Mouse (Mus musculus): Measurements from ENCODE around the gene Nck1. TPM values are rescaled to one million over a fixed set of nuclear protein-coding genes. Genes with fewer than 3 reads are reported as not detected.

Gene Nck1
- 10 to 100 TPM; 27.5 to 27.8 TPM for total RNA-seq (2021)

DNA sequence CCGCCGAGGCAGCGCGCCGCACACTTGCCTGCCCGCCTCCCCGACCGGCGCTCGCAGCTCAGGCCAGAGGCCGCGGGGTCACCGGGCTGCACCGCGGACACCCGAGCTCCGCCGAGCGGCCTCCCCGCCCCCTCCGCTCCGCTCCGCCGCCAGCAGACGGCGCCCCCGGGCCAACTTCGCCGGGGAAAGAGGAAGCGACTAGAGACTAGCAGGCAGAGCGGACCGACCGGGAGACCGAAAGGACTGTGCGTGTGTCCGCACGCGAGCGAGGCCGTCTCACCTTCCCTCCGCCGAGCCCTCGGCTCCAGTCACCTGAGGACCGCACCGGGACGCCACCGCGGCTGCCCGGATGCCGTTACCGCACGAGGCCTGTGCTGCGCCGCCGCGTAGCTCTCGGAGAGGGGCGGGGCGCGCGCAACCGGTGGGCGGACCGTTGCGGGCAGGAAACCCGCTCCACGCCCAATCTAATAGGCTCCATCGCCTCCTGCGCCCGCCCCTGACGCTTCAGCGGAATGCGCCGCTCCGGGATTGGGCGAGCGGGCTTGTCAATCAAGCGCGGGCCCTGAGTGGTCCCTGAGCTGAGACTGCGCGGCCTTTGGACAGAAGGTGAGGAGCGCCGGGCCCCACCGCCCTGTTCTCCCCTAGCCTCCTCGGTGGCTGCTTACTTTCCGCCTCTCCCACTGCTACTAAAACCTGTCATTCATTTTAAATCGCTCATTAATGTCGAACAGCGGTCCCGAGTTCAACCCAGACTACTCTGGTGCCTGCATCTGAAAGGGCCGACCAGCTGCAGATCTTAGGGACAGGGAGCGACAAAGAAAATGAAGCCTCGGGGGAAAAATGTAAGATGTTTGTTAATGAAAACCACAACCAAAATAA is at the start of gene Nck1:
TSS of gene Nck1 (minus strand) at position 420 of the 879 bp plus-strand sequence.
- intact Hi-C loops (cut with DNase I): loop anchor here (2.0 to 10.0 kb wide), 2 partner anchors 97 to 369 kb away; no protein-coding TSS in a partner anchor
- DNase-seq (ENCODE audit: extremely low spot score in 1 of 2, low spot score in 2 of 2): peak; percentile 99 to 100

DNA sequence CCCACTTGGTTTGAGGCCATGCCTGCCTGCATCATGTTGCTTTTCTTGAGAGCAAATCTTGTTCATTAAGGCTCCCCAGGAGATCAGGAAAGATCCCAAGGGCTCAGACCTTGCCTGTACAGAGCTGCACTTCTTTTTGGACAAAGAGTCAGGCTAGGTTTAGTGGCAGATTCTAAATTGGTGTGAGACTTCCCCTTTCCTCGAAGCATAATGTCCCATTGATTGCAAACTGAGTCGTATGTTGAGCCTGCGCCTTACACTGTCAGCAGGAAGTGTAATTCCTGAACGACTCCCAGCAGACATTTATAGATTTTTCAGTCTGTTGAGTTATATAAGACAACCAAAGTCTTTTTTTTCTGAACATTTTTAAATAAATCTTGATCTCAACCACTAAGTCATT is 44.5 kb upstream of the Nck1 start:
- no peak for DNase-seq (ENCODE audit: extremely low spot score in 1 of 2, low spot score in 2 of 2)
- intact Hi-C loops (cut with DNase I): no loop called here

DNA sequence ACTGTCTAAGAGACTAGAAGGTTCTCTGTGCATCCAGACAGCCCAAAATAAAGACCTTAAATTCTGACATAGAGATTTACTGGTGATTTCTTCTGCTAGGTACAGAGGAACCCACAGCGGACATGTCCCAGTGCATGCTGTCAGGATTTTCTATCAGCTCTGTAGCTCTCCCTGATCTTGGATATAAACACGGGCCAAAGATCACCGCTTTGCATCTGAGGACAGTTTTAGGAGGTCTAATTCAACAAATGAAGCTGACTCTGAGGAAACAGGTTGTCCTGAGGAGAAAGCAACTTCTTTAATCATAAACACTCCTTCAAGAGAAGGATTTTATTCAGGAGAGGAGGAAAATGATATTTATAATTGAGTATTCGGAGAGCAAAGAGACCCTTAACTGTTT is 38.1 kb upstream of the Nck1 start:
- intact Hi-C loops (cut with DNase I): no loop called here
- DNase-seq (ENCODE audit: extremely low spot score in 1 of 2, low spot score in 2 of 2): no peak

DNA sequence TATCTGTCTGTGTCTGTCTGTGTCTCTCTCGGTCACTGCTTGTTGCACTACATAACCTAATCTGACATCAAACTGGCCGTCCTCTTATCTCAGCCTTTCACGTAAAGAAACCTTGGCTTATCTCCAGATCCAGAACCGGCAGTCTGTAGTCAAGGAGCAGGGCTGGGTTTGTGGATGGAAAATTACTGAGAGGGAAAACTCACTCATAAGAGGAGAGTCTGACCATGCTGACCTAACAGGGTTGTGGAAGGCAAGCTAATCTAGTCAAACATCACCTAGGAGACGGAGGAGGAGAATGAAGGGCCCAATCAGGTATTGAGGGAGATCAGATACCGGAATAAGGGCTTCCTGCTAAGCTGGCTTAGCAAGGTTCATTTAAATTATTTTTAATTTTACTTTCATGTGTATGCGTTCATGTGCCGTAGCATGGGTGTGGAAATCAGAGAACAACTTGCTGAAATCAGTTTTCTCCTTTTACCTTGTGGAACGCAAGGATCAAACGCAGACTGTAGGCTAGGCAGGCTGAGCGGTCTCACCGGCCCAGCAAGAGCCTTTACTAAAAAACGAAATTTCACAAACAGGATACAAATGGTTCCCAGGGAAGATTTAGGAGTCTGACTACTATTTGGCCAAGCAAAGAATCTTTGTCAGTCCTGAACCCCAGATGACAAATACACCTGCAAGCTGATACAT is 37.1 kb upstream of the Nck1 start:
- intact Hi-C loops (cut with DNase I): no loop called here
- no peak for DNase-seq (ENCODE audit: extremely low spot score in 1 of 2, low spot score in 2 of 2)

DNA sequence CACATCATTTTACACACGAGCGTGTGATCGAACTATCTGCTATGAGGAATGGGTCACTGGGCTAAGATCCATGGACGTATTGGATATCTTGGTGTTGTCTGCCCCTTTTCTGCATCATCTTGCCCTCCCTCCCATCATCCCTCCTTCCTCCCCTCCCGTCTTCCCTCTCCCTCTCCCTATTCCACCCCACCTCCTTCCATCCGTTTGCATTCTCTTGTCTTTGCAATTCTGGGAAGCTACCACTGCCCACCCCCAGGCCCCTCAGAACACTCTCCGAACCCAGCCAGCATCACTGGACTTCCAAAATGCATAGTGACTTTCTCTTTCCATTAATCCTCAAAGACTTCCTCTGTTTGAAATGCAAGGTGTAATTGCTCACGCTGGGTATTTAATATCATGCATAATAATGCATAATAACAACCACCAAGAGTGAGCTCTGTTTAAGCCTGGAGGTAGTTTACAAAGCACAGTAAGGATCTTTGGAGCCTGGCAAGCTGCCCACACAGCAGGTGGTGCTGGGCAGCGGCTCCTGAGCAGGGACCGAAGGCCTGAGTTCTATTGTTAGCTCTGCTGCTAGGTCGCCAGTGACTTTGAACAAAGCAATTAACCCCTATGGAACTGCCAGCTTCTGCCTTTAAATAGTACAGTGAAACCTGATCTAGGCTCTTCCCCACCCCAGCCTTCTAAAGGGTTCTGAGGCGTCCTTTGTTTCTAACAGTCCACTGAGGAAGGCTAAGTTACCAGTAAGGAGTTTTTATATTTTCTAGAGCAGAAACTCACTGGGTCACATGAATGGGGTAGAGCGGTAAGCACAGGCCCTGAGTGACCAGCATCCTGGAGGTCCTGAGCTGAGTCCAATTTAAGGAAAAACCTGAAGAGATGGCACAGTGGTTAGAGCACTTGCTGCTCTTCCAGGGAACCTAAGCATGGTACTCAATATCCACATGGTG is 35.9 kb upstream of the Nck1 start:
- intact Hi-C loops (cut with DNase I): no loop called here
- peak in 1 of 2 experiments; percentile 79 for DNase-seq (ENCODE audit: extremely low spot score in 1 of 2, low spot score in 2 of 2)

DNA sequence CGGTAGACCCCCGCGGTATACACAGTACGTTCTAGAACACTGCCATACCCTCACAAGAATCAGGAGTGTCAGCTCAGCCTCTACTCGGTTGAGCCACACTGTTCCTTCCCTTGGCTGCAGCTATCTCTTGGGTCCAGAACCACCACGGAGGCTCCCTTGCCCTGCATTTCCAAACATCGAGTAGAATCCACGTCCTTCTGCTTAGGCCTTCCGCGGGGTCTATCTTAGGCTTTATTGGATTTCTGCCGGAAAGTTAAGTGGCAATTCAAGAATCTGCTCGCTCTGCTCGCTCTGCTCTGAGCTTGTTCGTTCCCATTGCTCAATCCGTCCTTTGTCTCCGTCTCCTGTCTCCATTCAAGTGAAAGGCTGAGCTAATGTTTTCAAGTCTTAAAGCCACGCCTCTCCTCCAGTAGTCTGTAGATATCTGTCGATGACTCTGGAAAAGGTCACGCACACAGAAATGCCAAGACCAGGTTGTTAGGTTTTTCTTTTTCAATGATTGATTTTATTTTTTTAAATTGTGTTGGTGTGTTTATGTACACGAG is 34.3 kb upstream of the Nck1 start:
- intact Hi-C loops (cut with DNase I): no loop called here
- DNase-seq (ENCODE audit: extremely low spot score in 1 of 2, low spot score in 2 of 2): no peak

DNA sequence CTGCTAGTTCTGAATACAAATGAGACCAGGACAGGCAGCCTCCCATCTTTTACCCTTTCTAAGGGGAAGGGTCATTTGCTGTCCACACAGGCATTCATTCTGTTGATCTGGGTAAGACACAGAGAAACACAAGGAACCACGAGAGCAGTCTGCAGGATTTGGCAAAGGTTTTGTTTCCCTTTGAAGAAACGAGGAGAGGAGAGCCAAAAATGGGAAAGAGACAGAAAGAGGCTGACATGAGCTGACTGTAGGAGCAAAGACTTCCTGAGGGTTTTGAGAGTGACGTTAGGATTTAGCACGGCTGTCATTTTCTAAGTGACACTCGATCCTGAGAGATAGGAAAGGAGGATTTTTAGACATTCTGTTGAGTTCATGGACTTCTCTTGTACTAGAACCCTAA is 28.0 kb upstream of the Nck1 start:
- DNase-seq (ENCODE audit: extremely low spot score in 1 of 2, low spot score in 2 of 2): no peak
- intact Hi-C loops (cut with DNase I): loop anchor here (5.0 kb wide), 1 partner anchor 68 kb away; no protein-coding TSS in a partner anchor

DNA sequence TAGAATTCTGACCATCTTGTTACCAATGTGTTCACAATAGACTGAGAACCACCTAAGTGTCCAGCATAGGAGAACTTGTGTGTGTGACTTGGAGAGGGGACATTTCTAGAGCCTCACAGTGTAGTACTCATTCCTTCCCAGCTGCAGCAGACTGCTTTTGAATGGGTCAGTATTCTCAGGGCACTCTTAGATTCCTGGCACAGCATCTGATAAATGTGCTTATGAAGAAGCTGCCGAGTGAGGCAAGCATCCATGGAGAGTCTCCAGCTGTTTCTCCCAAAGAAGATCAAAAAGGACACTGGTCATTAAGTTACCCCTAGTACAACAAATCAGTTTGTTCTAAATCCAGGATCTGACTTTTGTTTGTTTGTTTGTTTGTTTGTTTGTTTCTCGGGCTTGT is 27.4 kb upstream of the Nck1 start:
- intact Hi-C loops (cut with DNase I): loop anchor here (5.0 kb wide), 1 partner anchor 69 kb away; no protein-coding TSS in a partner anchor
- no peak for DNase-seq (ENCODE audit: extremely low spot score in 1 of 2, low spot score in 2 of 2)

DNA sequence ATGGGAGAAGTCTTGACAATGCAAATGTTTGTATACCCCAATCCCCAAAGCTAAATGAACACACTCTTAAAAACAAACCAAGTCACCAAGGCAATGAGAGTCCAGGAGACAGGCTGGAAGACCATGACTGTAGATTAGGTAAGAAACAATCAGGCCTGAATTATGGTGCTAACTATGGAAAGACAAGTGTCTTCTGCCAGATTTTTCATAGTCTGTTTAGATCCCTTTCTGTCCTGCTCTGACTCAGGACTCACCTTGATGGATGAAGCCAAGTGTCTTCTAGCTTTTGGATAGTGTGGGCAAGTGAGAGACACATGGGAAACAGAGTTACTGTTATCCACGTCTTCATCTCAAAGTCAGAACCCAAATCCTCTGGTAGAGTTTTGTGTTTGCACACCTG is 25.6 kb upstream of the Nck1 start:
- no peak for DNase-seq (ENCODE audit: extremely low spot score in 1 of 2, low spot score in 2 of 2)
- intact Hi-C loops (cut with DNase I): loop anchor here (5.0 kb wide), 1 partner anchor 71 kb away; no protein-coding TSS in a partner anchor

DNA sequence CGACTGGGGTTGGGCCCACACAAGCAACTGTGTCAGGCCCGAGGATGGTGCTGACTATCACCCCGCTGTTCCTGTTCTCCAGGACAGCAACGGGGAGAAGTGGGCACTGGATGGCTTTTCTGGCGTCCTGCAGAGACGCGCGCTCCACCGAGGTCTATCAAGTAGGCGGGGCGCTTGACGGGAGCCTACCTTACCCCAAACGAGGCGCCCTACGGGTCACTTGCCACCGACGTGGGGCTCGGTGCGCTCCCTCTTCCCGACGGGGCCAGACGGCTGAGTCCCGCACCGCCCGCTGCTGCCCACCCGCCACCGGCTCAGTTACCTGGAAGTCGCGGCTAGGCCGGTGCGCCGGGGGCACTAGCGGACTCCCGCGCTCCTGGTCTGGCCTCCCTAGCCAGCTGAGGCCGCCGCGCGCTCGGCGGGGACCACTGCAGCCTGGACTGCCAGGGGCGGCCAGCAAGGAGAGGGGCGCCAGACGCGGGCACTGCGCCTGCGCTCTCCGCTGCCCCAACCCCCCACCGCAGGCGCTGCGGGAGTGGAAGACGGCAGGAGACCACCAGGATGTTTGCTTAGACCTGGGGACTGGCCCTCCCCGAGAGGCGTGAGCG is 24.8 kb upstream of the Nck1 start, which contains the start of gene Slc35g2:
TSS of gene Slc35g2 (minus strand) at position 465 of the 608 bp plus-strand sequence.
- DNase-seq (ENCODE audit: extremely low spot score in 1 of 2, low spot score in 2 of 2): peak; percentile 34 to 73
- intact Hi-C loops (cut with DNase I): loop anchor here (5.0 kb wide), 1 partner anchor 72 kb away; no protein-coding TSS in a partner anchor

DNA sequence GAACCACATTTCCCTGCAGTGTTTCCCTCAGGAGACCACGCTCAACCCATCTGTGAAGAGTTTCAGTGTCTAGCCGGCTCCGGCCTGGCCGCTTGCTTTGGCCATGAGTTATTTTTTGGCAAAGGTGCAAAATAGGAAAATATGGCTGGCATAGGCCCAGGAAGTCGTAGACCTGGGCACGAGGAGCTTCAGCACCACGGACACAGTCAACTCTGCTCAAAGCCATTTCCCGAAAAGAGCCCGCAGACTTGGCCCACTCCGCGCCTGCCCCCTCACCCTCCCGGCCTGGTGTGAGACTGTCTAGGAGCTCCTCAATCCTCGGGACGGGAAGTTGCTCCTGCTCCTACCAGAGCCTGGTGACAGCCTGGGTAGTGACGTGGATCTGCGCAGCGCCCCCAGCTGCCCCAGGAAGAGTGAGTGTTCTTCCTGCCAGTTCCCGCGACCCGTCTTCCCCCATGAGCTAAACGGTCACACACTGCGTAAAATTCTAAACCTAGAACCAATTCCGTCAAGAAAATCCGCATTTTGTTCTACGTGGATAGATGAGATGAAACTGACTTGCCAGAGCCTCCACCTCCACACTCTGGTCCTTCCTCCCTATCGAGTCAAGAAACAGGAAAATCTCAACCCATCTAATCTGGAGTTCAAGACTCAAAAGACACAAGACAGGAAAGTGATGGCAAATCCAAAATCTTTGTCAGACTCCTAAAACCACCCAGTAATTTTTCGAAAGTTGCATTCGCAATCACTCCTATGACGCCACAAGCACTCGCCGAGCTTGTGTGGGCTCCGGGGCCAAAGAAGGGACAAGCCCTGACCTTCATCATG is 24.1 kb upstream of the Nck1 start:
- intact Hi-C loops (cut with DNase I): loop anchor here (5.0 kb wide), 1 partner anchor 72 kb away; no protein-coding TSS in a partner anchor
- peak in 1 of 2 experiments; percentile 55 for DNase-seq (ENCODE audit: extremely low spot score in 1 of 2, low spot score in 2 of 2)

DNA sequence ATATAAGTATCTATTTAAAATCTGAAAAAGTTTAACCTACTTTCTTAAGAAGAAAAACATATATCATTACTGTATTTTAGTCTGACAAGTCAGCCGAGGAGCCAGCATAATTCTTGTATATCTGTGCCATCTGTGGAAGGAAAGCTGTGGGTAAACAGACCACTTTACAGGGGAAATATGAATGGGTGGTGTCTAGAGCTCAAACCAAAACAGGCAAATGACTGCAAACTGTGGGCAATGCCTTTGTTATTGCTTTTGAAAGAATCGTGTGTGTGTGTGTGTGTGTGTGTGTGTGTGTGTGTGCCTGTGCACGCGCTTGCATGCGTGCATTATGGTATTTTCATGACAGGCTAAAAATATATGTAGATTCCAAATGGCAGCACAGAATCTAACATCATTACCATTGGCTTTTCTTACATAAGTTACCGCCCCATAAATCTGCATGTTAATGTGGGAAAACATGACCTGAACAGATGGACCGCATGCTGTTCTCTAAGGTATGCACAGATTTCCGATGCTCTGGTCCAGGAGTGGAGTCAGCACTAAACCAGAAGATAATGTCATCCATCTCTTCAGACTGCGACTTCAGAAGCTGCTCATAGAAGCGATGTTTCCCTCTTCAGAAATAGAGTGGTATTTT is 14.4 kb upstream of the Nck1 start:
- DNase-seq (ENCODE audit: extremely low spot score in 1 of 2, low spot score in 2 of 2): no peak
- intact Hi-C loops (cut with DNase I): no loop called here

DNA sequence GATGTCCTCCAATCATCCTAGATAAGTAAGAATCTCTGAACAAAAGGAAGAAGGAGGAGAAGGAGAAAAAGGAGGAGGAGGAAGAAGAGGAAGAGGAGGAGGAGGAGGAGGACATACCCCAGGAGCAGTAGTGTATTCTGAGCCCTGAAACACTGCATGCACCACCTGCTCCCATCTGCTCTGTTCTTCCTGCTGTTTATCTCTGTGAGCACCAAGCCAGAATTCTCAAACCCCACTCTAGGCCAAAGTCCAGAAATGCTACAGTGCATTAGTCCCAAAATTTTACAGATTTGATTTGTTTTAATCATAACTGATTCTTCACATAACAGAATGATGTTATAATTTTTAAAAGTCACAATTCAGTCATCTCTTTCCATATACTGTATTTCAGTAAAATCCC is 13.1 kb upstream of the Nck1 start:
- no peak for DNase-seq (ENCODE audit: extremely low spot score in 1 of 2, low spot score in 2 of 2)

DNA sequence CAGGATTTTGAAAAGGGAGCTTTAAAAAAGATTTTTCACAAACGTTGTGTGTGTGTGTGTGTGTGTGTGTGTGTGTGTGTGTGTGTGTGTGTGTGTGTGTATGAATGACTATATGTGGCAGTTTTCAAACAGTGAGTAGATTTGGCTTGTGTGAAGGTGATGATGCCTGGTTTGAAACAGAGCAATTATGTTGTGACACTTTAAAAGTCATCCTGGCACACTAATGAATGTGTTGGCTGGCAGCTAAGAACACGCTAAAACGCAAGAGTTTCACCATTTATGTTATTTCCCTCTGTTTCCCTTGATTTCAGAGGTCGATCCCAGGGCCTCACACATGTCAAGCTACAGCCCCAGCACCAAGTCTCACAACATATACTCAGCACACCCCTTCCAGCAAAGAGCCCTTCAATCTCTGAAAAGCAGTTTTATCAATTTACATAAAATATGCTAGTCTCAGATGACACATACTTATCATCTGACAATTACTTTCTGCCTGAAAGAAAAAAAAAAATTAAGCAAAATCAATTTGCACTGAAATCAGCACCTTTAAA is 12.2 kb upstream of the Nck1 start:
- no peak for DNase-seq (ENCODE audit: extremely low spot score in 1 of 2, low spot score in 2 of 2)
- intact Hi-C loops (cut with DNase I): no loop called here

More for the DNA sequence above, 13.1 kb upstream of the Nck1 start:
- intact Hi-C loops (cut with DNase I): no loop called here

DNA sequence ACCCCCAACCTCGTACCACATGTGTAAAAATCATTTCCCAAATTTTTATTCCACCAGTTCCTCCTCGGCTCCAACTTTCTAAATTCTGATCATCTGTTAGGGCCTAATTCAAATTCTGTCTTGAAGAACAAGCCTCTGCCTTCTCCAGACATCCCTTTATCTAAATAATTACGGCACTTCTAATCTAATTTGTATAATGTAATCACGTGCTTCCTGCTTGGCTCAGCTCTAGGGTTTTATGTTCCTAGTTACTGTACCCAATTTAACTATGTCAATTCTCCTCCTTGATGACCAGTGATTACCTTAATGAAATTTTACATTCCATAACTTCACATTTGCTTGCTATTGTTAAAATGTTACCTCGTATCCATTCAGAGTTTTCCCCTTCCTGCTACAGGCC is 9.8 kb upstream of the Nck1 start:
- no peak for DNase-seq (ENCODE audit: extremely low spot score in 1 of 2, low spot score in 2 of 2)
- intact Hi-C loops (cut with DNase I): no loop called here

DNA sequence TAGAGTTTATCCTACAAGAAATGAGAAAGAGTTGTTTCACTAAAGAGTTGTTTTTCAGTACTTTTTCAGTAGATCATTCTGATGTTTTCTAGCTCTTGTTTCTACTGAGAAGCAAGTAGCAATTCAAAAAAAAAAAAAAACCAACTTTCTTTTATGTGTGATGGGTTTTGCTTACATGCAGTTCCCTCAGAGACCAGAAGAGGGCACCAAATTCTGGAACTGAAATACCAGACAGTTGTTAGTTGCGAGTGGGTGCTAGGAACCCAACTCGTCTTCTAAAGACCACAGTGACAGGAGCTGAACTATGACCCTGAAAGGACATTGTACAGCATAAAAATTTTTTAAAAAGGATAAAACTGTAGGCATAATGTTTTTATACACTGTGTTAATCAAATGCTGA is 2.4 kb upstream of the Nck1 start:
- peak in 1 of 2 experiments; percentile 27 for DNase-seq (ENCODE audit: extremely low spot score in 1 of 2, low spot score in 2 of 2)
- intact Hi-C loops (cut with DNase I): loop anchor here (10.0 kb wide), 1 partner anchor 366 kb away; no protein-coding TSS in a partner anchor

All from left cerebral cortex, postnatal 10 days (tissue).